Mouse (Mus musculus) C2C12 (cell line): Measurements from ENCODE around the gene Cmah. TPM values are rescaled to one million over a fixed set of nuclear protein-coding genes. Genes with fewer than 3 reads are reported as not detected.

Source experiments
- H3K27me3 ChIP-seq: one replicate; pipeline ENCODE4 v1.6.1; 2011; ENCODE audit not compliant: control insufficient read depth, insufficient read depth, insufficient read length
- H3K36me3 ChIP-seq: one replicate; pipeline ENCODE4 v1.6.1; 2011; ENCODE audit not compliant: control insufficient read depth, insufficient read depth
- H3K4me3 ChIP-seq: one replicate; pipeline ENCODE4 v1.5.1; 2011; ENCODE audit warnings: mild to moderate bottlenecking, control low read depth; ENCODE audit not compliant: poor library complexity, insufficient read depth, severe bottlenecking
- H3K79me2 ChIP-seq: one replicate; pipeline ENCODE4 v1.6.1; 2011; ENCODE audit not compliant: control insufficient read depth, insufficient read depth
- H3K79me3 ChIP-seq: one replicate; pipeline ENCODE4 v1.6.1; 2011; ENCODE audit warnings: low read depth, control low read depth
- H3ac ChIP-seq: one replicate; pipeline ENCODE3; 2011; ENCODE audit warnings: low read depth; ENCODE audit not compliant: control insufficient read depth, insufficient read length
- CEBPB ChIP-seq: IDR thresholded peaks from one replicate; pipeline ENCODE4 v1.6.1; 2011; ENCODE audit warnings: low read depth, mild to moderate bottlenecking, control low read depth, moderate library complexity
- CTCF ChIP-seq: IDR thresholded peaks from one replicate; pipeline ENCODE4 v1.5.1; 2011; ENCODE audit not compliant: control insufficient read depth, insufficient read depth, insufficient read length
- FOSL1 ChIP-seq: IDR thresholded peaks from one replicate; pipeline ENCODE4 v1.8.0; 2011; ENCODE audit warnings: mild to moderate bottlenecking, low read length; ENCODE audit not compliant: poor library complexity, insufficient read depth, severe bottlenecking
- MAX ChIP-seq: IDR thresholded peaks from one replicate; pipeline ENCODE4 v1.6.1; 2011; ENCODE audit warnings: mild to moderate bottlenecking, control low read depth
- MYOD1 ChIP-seq: IDR thresholded peaks from one replicate; pipeline ENCODE4 v1.6.1; 2011; ENCODE audit warnings: low read depth; ENCODE audit not compliant: control insufficient read depth, insufficient read length
- MYOG ChIP-seq: IDR thresholded peaks from one replicate; pipeline ENCODE4 v1.6.1; 2011; ENCODE audit not compliant: control insufficient read depth, insufficient read length; ENCODE audit errors: extremely low read depth
- USF1 ChIP-seq: IDR thresholded peaks from one replicate; pipeline ENCODE4 v1.6.1; 2011; ENCODE audit warnings: low read depth, mild to moderate bottlenecking, control low read depth, moderate library complexity
- polyA plus RNA-seq: library from polyadenylated mRNA; unstranded; fragments of >200 nt; fragmentation: generic; extraction: Trizol; gene quantifications from one replicate; pipeline ENCODE4 v1.2.1, GENCODE M21; 2012; ENCODE audit warnings: missing spikeins

The Cmah gene
- polyA plus RNA-seq, 1 experiment = 0.14 TPM

DNA sequence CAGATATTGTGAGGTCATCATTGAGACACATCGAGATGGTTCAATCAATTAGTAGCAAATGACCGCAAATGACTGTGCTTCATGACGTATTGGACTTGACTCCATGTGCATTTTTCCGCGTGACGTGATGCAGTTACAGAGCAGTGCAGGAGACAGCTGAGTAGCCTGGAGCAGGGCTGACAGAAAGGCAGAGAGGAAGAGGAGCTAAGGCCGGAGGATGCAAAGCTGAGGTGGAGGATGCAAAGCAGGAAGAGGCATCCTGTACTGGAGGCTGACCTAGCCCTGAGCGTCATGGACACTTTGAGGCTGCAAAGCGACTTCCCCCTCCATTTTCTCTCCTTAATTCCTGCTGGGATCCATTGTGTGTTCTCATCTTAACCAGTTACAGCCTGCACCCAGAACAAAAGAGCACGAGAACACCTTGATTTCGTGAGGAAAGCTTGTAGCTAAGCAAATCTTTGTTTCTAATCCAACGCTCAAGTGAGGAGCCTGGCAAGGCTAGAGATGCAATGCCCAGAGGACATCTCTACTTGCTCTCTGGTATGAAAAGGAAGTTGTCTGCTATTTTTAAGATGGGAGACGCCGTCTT, 184.8 kb downstream of the Cmah start:
- Histone ChIP-seq H3ac (no peak overlapping the region), H3K79me3 (no peaks in the 10 kb centered on the region), H3K79me2 (no peaks in the 10 kb centered on the region), H3K4me3 (no peak overlapping the region), H3K27me3 (no peaks in the 10 kb centered on the region), H3K36me3 (no peaks in the 10 kb centered on the region)
- TF ChIP-seq CEBPB (no peak), MAX (no peak), MYOG (no peak), USF1 (no peak), MYOD1 (no peak), CTCF (no peak), FOSL1 (no peak)

DNA sequence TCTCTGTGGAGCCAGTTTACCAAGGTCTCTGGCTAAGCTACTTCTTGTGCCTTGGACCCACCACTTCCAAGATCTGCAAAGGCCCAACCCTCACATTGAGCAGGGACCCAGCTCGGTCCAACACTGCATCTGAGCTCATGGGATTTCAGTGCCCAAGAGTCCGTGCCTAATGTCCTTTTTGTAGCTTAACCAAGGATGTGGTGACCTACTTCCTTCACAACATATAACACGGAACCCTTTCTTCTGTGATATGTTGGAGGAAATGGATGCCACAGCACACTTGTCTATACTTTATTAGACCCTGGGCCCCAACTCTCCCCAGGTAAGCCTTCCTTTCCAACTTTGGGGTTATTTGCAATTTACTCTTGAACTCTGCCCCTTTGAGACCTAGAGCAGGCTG, 186.5 kb downstream of the Cmah start:
- no peak overlapping the region for H3ac ChIP-seq
- no peaks in the 10 kb centered on the region for H3K79me3 ChIP-seq
- no peaks in the 10 kb centered on the region for H3K36me3 ChIP-seq
- H3K27me3 ChIP-seq = no peaks in the 10 kb centered on the region
- TF ChIP-seq MYOD1 (no peak), CTCF (no peak), CEBPB (no peak), MAX (no peak), FOSL1 (no peak), USF1 (no peak), MYOG (no peak)
- no peaks in the 10 kb centered on the region for H3K79me2 ChIP-seq
- no peak overlapping the region for H3K4me3 ChIP-seq

DNA sequence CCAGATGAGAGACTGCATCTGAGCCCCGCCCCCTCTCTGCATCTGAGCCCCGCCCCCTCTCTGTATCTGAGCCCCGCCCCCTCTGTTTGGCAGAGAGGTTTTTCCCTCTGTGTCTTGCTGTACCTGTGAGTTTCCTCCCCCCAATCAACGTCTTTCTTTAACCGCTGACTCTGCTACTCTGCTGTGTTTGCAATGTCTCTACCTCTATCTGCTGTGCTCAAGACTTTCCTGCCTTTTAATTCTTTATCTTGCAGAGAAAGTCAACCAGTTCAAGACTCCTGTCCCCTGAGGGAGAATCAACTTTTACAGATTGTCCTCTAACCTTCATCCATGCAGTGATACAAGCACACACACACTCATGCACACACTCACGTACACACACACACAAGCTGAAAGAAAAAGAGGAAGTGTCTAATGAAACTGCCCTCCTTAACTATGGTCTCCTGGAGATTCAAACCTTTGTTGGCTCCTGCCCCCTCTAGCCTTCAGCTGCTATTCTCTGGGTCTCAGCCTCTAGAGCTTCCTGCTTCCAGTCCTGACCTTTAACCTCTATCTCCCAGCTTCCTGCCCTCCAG, 188.0 kb downstream of the Cmah start:
- H3K79me2 ChIP-seq = no peaks in the 10 kb centered on the region
- H3K79me3 ChIP-seq = no peaks in the 10 kb centered on the region
- no peak overlapping the region for H3K4me3 ChIP-seq
- no peaks in the 10 kb centered on the region for H3K27me3 ChIP-seq
- TF ChIP-seq MAX = no peak
- TF ChIP-seq CTCF = no peak
- no peak for TF ChIP-seq USF1
- no peaks in the 10 kb centered on the region for H3K36me3 ChIP-seq
- no peak overlapping the region for H3ac ChIP-seq

DNA sequence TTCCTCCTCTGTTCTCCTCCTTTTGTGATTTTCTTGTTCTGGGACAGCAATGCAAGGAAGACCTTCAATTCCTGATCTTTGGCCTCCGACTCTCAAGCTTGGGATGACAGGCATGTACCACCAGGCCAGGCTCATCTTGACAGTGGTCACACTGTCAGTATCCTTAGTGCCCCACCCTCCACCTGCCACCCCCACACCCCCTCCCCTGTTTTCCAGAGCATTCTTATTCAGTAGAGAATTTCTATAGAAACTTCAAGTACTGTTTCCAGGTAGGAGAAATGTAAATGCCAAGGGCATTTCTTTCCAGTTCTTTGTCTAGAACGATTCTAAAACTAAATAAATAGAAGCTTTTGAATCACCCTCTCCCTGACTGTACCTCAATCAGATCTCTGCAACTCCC, 190.6 kb downstream of the Cmah start:
- no peak overlapping the region for H3K4me3 ChIP-seq
- H3K36me3 ChIP-seq = no peaks in the 10 kb centered on the region
- H3ac ChIP-seq = no peak overlapping the region
- TF ChIP-seq FOSL1 = no peak
- TF ChIP-seq CEBPB = no peak
- no peak for TF ChIP-seq CTCF
- TF ChIP-seq MAX = no peak
- TF ChIP-seq MYOG = no peak
- TF ChIP-seq MYOD1 = no peak
- TF ChIP-seq USF1 = no peak
- no peaks in the 10 kb centered on the region for H3K27me3 ChIP-seq
- H3K79me2 ChIP-seq = no peaks in the 10 kb centered on the region
- no peaks in the 10 kb centered on the region for H3K79me3 ChIP-seq

DNA sequence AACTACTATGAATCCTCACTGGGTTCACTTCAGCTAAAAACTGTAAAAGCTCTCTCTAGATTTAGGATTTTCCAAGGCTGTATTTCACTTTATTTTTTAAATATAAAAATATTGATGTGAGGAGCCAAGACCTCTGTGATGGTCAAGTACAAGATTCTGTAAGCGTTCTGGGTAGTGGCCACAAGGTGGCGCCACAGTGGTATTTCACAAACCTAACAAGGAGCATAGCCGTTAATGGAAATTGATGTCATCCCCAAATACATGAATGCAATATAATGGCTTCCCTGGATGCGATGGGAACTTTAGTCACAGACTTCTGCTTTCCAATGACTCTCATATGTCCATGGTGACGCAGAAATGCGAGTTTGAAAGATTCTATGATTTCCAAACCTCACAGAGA, 191.7 kb downstream of the Cmah start:
- Histone ChIP-seq H3ac (no peak overlapping the region), H3K79me3 (no peaks in the 10 kb centered on the region), H3K36me3 (no peaks in the 10 kb centered on the region), H3K79me2 (no peaks in the 10 kb centered on the region), H3K4me3 (no peak overlapping the region), H3K27me3 (no peaks in the 10 kb centered on the region)
- no peak for TF ChIP-seq CEBPB
- peak; percentile 19 for TF ChIP-seq CTCF

DNA sequence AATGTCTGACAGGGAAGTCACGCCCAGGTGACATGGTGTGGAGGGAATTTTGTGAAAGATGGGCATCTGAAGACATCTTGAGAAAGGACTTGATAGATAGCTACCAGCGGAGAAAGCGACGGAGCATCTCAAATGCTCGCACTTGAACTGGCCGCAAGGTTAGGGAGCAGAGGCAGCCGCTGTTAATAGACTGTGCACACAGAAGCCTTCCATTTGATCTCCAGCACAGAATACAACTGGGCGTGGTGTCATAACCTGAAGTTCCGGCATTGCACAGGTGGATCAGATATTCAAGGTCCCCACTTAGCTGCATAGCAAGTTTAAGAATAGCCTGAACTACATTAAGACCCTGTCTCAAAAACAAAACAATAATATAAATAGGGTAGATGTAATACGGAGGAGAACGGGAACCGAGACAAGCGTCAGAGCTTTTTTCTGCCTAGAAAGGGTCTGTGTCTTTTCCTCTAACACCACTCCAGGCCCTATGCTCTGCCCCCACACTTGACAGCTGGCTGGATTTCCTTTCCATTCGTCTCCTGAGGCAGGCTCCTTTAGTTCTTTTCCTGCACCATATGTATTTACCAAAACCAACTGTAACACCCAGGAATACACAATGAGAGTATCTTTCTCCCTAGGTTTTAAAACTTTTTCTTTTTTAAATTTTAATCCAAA, 192.9 kb downstream of the Cmah start:
- H3ac ChIP-seq = no peak overlapping the region
- no peak for TF ChIP-seq CTCF
- no peak for TF ChIP-seq USF1
- no peak for TF ChIP-seq CEBPB
- no peak for TF ChIP-seq FOSL1
- no peak for TF ChIP-seq MAX
- TF ChIP-seq MYOG = no peak
- no peak for TF ChIP-seq MYOD1

More for the DNA sequence above, 192.9 kb downstream of the Cmah start:
- no peak overlapping the region for H3K4me3 ChIP-seq
- H3K79me3 ChIP-seq = no peaks in the 10 kb centered on the region
- H3K79me2 ChIP-seq = no peaks in the 10 kb centered on the region
- H3K27me3 ChIP-seq = no peaks in the 10 kb centered on the region
- H3K36me3 ChIP-seq = no peaks in the 10 kb centered on the region
